Mouse (Mus musculus): ENCODE measurements around the gene Man1c1. TPM values are rescaled to one million over a fixed set of nuclear protein-coding genes. Genes with fewer than 3 reads are reported as not detected.
A peak's percentile ranks its signal among the peaks of the same experiment; 100 is the strongest.

Man1c1 gene
- total RNA-seq, 4 experiments from 2014 or later, result 34.6 to 40.0 (median 38.4) TPM

- no peak for DNase-seq (ENCODE audit: low spot score in 2 of 2)
These were observed 21.8 kb upstream of the Man1c1 start for GRCm38 (mm10) chr4:134725735-134726345.

- DNase-seq (ENCODE audit: low spot score in 2 of 2), result no peak
These were observed 20.9 kb upstream of the Man1c1 start for GRCm38 (mm10) chr4:134724974-134725373.

GRCm38 (mm10) chr4:134723251-134723650, 19.2 kb upstream of the Man1c1 start:
- no peak for DNase-seq (ENCODE audit: low spot score in 2 of 2)

GRCm38 (mm10) chr4:134721076-134721475, 17.0 kb upstream of the Man1c1 start:
- no peak for DNase-seq (ENCODE audit: low spot score in 2 of 2)

- no peak for DNase-seq (ENCODE audit: low spot score in 2 of 2)
These were observed 16.3 kb upstream of the Man1c1 start for GRCm38 (mm10) chr4:134720371-134720770.

GRCm38 (mm10) chr4:134719489-134719888, 15.4 kb upstream of the Man1c1 start:
- DNase-seq (ENCODE audit: low spot score in 2 of 2), result no peak

GRCm38 (mm10) chr4:134713937-134714336, 9.8 kb upstream of the Man1c1 start:
- DNase-seq (ENCODE audit: low spot score in 2 of 2), result peak; percentile 59 to 65

- DNase-seq (ENCODE audit: low spot score in 2 of 2), result no peak
These were observed 1.2 kb upstream of the Man1c1 start for GRCm38 (mm10) chr4:134705311-134705710.

- no peak for DNase-seq (ENCODE audit: low spot score in 2 of 2)
These were observed 500 bp upstream of the Man1c1 start for GRCm38 (mm10) chr4:134704590-134704989.

- no peak for DNase-seq (ENCODE audit: low spot score in 2 of 2)
These were observed 882 bp downstream of the Man1c1 start for GRCm38 (mm10) chr4:134702981-134703834.

GRCm38 (mm10) chr4:134701934-134702333, 2.2 kb downstream of the Man1c1 start:
- no peak for DNase-seq (ENCODE audit: low spot score in 2 of 2)

GRCm38 (mm10) chr4:134700911-134701310, 3.2 kb downstream of the Man1c1 start:
- DNase-seq (ENCODE audit: low spot score in 2 of 2), result no peak

- DNase-seq (ENCODE audit: low spot score in 2 of 2), result no peak
These were observed 10.7 kb downstream of the Man1c1 start for GRCm38 (mm10) chr4:134693202-134693940.

- DNase-seq (ENCODE audit: low spot score in 2 of 2), result no peak
These were observed 11.7 kb downstream of the Man1c1 start for GRCm38 (mm10) chr4:134692388-134692787.

GRCm38 (mm10) chr4:134686022-134686661, 17.9 kb downstream of the Man1c1 start:
- no peak for DNase-seq (ENCODE audit: low spot score in 2 of 2)

GRCm38 (mm10) chr4:134684637-134685338, 19.3 kb downstream of the Man1c1 start:
- DNase-seq (ENCODE audit: low spot score in 2 of 2), result no peak

- no peak for DNase-seq (ENCODE audit: low spot score in 2 of 2)
These were observed 20.2 kb downstream of the Man1c1 start for GRCm38 (mm10) chr4:134683892-134684291.

GRCm38 (mm10) chr4:134683008-134683407, 21.1 kb downstream of the Man1c1 start:
- no peak for DNase-seq (ENCODE audit: low spot score in 2 of 2)

GRCm38 (mm10) chr4:134682423-134682822, 21.7 kb downstream of the Man1c1 start:
- DNase-seq (ENCODE audit: low spot score in 2 of 2), result no peak

- no peak for DNase-seq (ENCODE audit: low spot score in 2 of 2)
These were observed 22.3 kb downstream of the Man1c1 start for GRCm38 (mm10) chr4:134681819-134682218.

All from left cerebral cortex, adult 8-10 months (tissue).